Mouse (Mus musculus): ENCODE data around the gene Vmn1r185. TPM values are rescaled to one million over a fixed set of nuclear protein-coding genes. Genes with fewer than 3 reads are reported as not detected.

The Vmn1r185 gene
- total RNA-seq (2023): not detected

DNA sequence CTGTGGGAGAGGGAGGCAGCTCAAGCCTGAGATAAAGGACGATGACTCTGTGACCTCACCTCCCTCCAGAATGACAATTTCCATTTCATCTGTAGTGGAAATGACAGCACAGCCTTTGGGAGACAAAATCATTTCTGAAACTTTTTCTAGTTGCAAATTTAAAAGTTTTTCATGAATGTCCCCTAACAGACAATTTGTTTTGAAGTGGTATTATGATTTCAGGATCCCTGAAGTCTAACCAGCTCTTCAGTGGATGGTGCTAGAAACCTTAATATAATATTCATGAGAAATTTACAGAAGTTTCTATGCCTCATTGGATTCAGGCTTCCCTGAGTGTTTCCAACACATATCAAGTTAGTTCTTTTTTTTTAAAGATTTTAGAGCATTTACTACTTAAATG is at the start of gene Vmn1r185:
TSS of gene Vmn1r185 (minus strand) at position 101 of the 400 bp plus-strand sequence.

Other genes with a start within 250 kb of the Vmn1r185 start
- gene Nlrp9c, start 214.8 kb downstream of the Vmn1r185 start, total RNA-seq (2023): not detected
- not detected for gene Nlrp4a, start 183.4 kb downstream of the Vmn1r185 start, total RNA-seq (2023)
- not detected for gene Nlrp9a, start 83.4 kb downstream of the Vmn1r185 start, total RNA-seq (2023)
- gene Cyp2b23, start 68.0 kb upstream of the Vmn1r185 start, total RNA-seq (2023): not detected
- not detected for gene Cyp2b19, start 138.7 kb upstream of the Vmn1r185 start, total RNA-seq (2023)
- not detected for gene Cyp2g1, start 190.4 kb upstream of the Vmn1r185 start, total RNA-seq (2023)
- not detected for gene Cyp2a5, start 216.8 kb upstream of the Vmn1r185 start, total RNA-seq (2023)